Mouse (Mus musculus) embryo, embryonic 9.5 days (tissue): Measurements from ENCODE around the gene Hnrnpf.
"Not testable (repeated sequence)": the region's sequence is repeated elsewhere in the genome, so short reads cannot be mapped to it uniquely, and the experiment has no call there.

ENCODE experiments used
- DNase-seq: peaks from one replicate; pipeline ENCODE4 v3.0.0-alpha.2; 2017; ENCODE audit errors: extremely low spot score

The Hnrnpf gene

GRCm38 (mm10) chr6:117900126-117901080 lies at the start of gene Hnrnpf:
Hnrnpf (plus strand) TSS chr6:117900324.
- no peak for DNase-seq

- no peak for DNase-seq
Measured at GRCm38 (mm10) chr6:117851747-117852146, 48.4 kb upstream of the Hnrnpf start.

GRCm38 (mm10) chr6:117857990-117858389 lies 42.1 kb upstream of the Hnrnpf start:
- DNase-seq: no peak

GRCm38 (mm10) chr6:117861848-117862247 lies 38.3 kb upstream of the Hnrnpf start, which contains the start of gene Zfp239:
Zfp239 (plus strand) TSS chr6:117862100.
- DNase-seq: no peak

GRCm38 (mm10) chr6:117862465-117862864 lies 37.7 kb upstream of the Hnrnpf start:
- DNase-seq: no peak

GRCm38 (mm10) chr6:117862899-117863620 lies 37.1 kb upstream of the Hnrnpf start:
- peak; percentile 72 for DNase-seq

- DNase-seq: no peak
Measured at GRCm38 (mm10) chr6:117863751-117864150, 36.4 kb upstream of the Hnrnpf start.

GRCm38 (mm10) chr6:117868187-117868586 lies 31.9 kb upstream of the Hnrnpf start:
- no peak for DNase-seq

- DNase-seq: no peak
Measured at GRCm38 (mm10) chr6:117871034-117871433, 29.1 kb upstream of the Hnrnpf start.

- not testable (repeated sequence) for DNase-seq
Measured at GRCm38 (mm10) chr6:117873450-117873849, 26.7 kb upstream of the Hnrnpf start.

GRCm38 (mm10) chr6:117874621-117875281 lies 25.4 kb upstream of the Hnrnpf start:
- DNase-seq: no peak

- no peak for DNase-seq
Measured at GRCm38 (mm10) chr6:117878700-117879407, 21.3 kb upstream of the Hnrnpf start.

GRCm38 (mm10) chr6:117879408-117880115 lies 20.6 kb upstream of the Hnrnpf start:
- peak; percentile 99 for DNase-seq

GRCm38 (mm10) chr6:117880394-117880838 lies 19.7 kb upstream of the Hnrnpf start:
- DNase-seq: peak; percentile 15

- peak; percentile 10 for DNase-seq
Measured at GRCm38 (mm10) chr6:117881229-117881628, 18.9 kb upstream of the Hnrnpf start.

GRCm38 (mm10) chr6:117881997-117882396 lies 18.1 kb upstream of the Hnrnpf start:
- no peak for DNase-seq

- no peak for DNase-seq
Measured at GRCm38 (mm10) chr6:117885943-117886342, 14.2 kb upstream of the Hnrnpf start.

- DNase-seq: no peak
Measured at GRCm38 (mm10) chr6:117888032-117888431, 12.1 kb upstream of the Hnrnpf start.

GRCm38 (mm10) chr6:117888642-117889096 lies 11.5 kb upstream of the Hnrnpf start:
- no peak for DNase-seq

- DNase-seq: no peak
Measured at GRCm38 (mm10) chr6:117890257-117890656, 9.9 kb upstream of the Hnrnpf start.
